Mouse (Mus musculus) mouse trophoblast stem cell (cell line): ENCODE measurements at regions not wholly inside any gene's neighbourhood (a gene's known extent, or its start where the extent isn't known, plus 50 kb on each side); places are given as distances from the start of the nearest gene placed in this dataset.
"Not testable (repeated sequence)": the region's sequence is repeated elsewhere in the genome, so short reads cannot be mapped to it uniquely, and the experiment has no call there.

Experiments
- in situ Hi-C, 2 experiments: fragments of 300-500 bp; cut with MseI, MboI; formaldehyde crosslinking; loops; 2 replicates in 1 of 2; 3 replicates in 1 of 2; pipeline ENCODE4 v1.15.1; 2025

GRCm38 (mm10) chr13:102025138-102025537 is 257.1 kb upstream of the Pik3r1 start:
- in situ Hi-C loops, result no loop called here

- in situ Hi-C loops, result not testable (repeated sequence)
Observed at GRCm38 (mm10) chr13:102025547-102025946, 257.5 kb upstream of the Pik3r1 start.

- in situ Hi-C loops, result no loop called here
Observed at GRCm38 (mm10) chr13:102031416-102031815, 263.4 kb upstream of the Pik3r1 start.

GRCm38 (mm10) chr13:102034484-102034883 is 266.5 kb upstream of the Pik3r1 start:
- in situ Hi-C loops, result no loop called here

- in situ Hi-C loops, result no loop called here
Observed at GRCm38 (mm10) chr13:102036001-102036400, 268.0 kb upstream of the Pik3r1 start.

GRCm38 (mm10) chr13:102036819-102037624 is 269.0 kb upstream of the Pik3r1 start:
- in situ Hi-C loops, result no loop called here

GRCm38 (mm10) chr13:102060213-102060612 is 292.2 kb upstream of the Pik3r1 start:
- in situ Hi-C loops, result no loop called here

- in situ Hi-C loops, result no loop called here
Observed at GRCm38 (mm10) chr13:102064590-102065273, 296.7 kb upstream of the Pik3r1 start.

- in situ Hi-C loops, result no loop called here
Observed at GRCm38 (mm10) chr13:102065274-102065640, 297.2 kb upstream of the Pik3r1 start.

- in situ Hi-C loops, result no loop called here
Observed at GRCm38 (mm10) chr13:102065796-102066195, 297.8 kb upstream of the Pik3r1 start.

GRCm38 (mm10) chr13:102070740-102071139 is 302.7 kb upstream of the Pik3r1 start:
- in situ Hi-C loops, result no loop called here

GRCm38 (mm10) chr13:102072366-102072765 is 304.3 kb upstream of the Pik3r1 start:
- in situ Hi-C loops, result no loop called here

GRCm38 (mm10) chr13:102087766-102088165 is 319.7 kb upstream of the Pik3r1 start:
- in situ Hi-C loops, result no loop called here

- in situ Hi-C loops, result no loop called here
Observed at GRCm38 (mm10) chr13:102089551-102089950, 321.5 kb upstream of the Pik3r1 start.

GRCm38 (mm10) chr13:102094193-102094592 is 326.2 kb upstream of the Pik3r1 start:
- in situ Hi-C loops, result no loop called here

GRCm38 (mm10) chr13:102103161-102103560 is 335.1 kb upstream of the Pik3r1 start:
- in situ Hi-C loops, result no loop called here

GRCm38 (mm10) chr13:102106188-102106587 is 338.2 kb upstream of the Pik3r1 start:
- in situ Hi-C loops, result no loop called here

GRCm38 (mm10) chr13:102108204-102108603 is 340.2 kb upstream of the Pik3r1 start:
- in situ Hi-C loops, result no loop called here

GRCm38 (mm10) chr13:102108916-102109315 is 340.9 kb upstream of the Pik3r1 start:
- in situ Hi-C loops, result no loop called here

GRCm38 (mm10) chr13:102113941-102114340 is 345.9 kb upstream of the Pik3r1 start:
- in situ Hi-C loops, result no loop called here

GRCm38 (mm10) chr13:102122341-102122740 is 354.3 kb upstream of the Pik3r1 start:
- in situ Hi-C loops, result no loop called here

GRCm38 (mm10) chr13:102127933-102128430 is 360.0 kb upstream of the Pik3r1 start:
- in situ Hi-C loops, result no loop called here

GRCm38 (mm10) chr13:102131459-102131858 is 363.4 kb upstream of the Pik3r1 start:
- in situ Hi-C loops, result no loop called here
